Mouse (Mus musculus): ENCODE results near the gene Fbxo24.

DNA sequence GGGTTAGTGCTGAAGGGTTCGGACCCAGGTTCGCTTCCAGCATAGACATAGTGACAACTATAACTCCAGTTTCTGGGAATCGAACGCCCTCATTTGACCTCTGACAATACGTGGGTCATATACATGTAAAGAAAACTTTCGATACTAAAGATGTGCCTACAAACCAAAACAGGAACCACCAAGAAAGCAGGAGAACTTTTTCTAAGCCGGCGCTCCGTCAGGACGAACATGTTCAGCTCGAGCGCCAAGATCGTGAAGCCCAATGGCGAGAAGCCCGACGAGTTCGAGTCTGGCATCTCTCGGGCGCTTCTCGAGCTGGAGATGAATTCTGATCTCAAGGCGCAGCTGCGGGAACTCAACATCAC, 27.5 kb downstream of the Fbxo24 start:
- TF ChIP-seq CTCF (IDR thresholded peaks at IDR 0.05; ENCODE audit: borderline replicate concordance, extremely low read depth, insufficient read depth, insufficient read length), result no peak
- TF ChIP-seq POLR2A (IDR thresholded peaks at IDR 0.05; ENCODE audit: borderline replicate concordance, extremely low read depth, insufficient read depth, insufficient read length, poor library complexity, severe bottlenecking), result no peak

All from brain, embryonic 14.5 days (tissue).